Mouse (Mus musculus) heart, postnatal 0 days (tissue): ENCODE results near the gene 1810024B03Rik.

Source experiments
- CTCF ChIP-seq: IDR thresholded peaks from 2 replicates; pipeline ENCODE4 v1.5.1; 2016; ENCODE audit warnings: antibody characterized with exemption, control low read depth, low read depth
- EP300 ChIP-seq: IDR thresholded peaks from 2 replicates; pipeline ENCODE4 v1.6.1; 2016; ENCODE audit warnings: antibody characterized with exemption, low read depth

DNA sequence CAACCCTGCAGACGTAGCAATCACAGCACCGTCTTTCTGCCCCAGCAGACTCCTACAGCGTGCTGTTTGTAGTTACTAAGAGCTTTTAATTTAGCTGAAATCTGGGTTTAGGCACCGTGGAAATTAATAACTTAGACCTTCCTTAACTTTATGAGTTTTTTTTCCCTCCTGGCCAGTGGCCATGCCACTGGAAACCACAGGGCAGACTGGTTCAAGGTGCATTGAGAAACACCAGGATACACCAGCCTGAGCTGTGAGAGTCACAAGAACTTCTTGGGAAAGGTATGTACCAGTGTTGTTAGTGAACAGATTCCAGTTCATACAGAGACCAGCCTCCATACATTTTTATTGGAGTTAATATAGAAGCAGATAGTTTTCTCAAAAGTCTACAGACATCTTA, 69.6 kb downstream of the 1810024B03Rik start:
- TF ChIP-seq CTCF: no peak
- no peak for TF ChIP-seq EP300
